Comparison of ENCODE assay signal across 32 mouse cellular contexts in genomic region chr12:56538601-56539000, GRCm38 (mm10). TPM values are rescaled to one million over a fixed set of nuclear protein-coding genes. Genes with fewer than 3 reads are reported as not detected.
DNase-seq lines count a peak whose midpoint lies in the region; ATAC-seq and TF ChIP-seq lines count a peak whose summit lies in the region.
"Had no signal": no experiment of that assay in that cellular context is flagged by ENCODE, and none has a peak within 500 bp of the region (broad histone marks: within the 10 kb centered on the region; RNA-seq: fewer than 3 reads in every experiment).

No protein-coding gene starts in this region.

- no peak for TF ChIP-seq CTCF in hindbrain, postnatal 0 days (IDR thresholded peaks at IDR 0.05; ENCODE audit: low read depth)
- no peak for TF ChIP-seq CTCF in lung, adult 2 months (IDR thresholded peaks at IDR 0.05; ENCODE audit: insufficient read depth, low read length)

- no peak overlapping the region for H3K9ac ChIP-seq in hindbrain, postnatal 0 days (replicated peaks; ENCODE audit: low read length)
- H3K9ac ChIP-seq in lung, embryonic 15.5 days: no peak overlapping the region
- H3K9ac ChIP-seq in midbrain, embryonic 15.5 days: no peak overlapping the region
- H3K9ac ChIP-seq: embryonic facial prominence, embryonic 13.5 days; forebrain, embryonic 12.5 days; forebrain, embryonic 15.5 days; heart, embryonic 12.5 days; heart, embryonic 15.5 days; hindbrain, embryonic 13.5 days had no signal

- H3K4me2 ChIP-seq in hindbrain, postnatal 0 days (ENCODE audit: low read depth, low read length): no peak overlapping the region
- peak overlapping the region; percentile 54 for H3K4me2 ChIP-seq in lung, embryonic 15.5 days
- no peak overlapping the region for H3K4me2 ChIP-seq in midbrain, embryonic 15.5 days
- H3K4me2 ChIP-seq: embryonic facial prominence, embryonic 13.5 days; heart, embryonic 12.5 days; heart, embryonic 15.5 days; hindbrain, embryonic 13.5 days had no signal

- no peaks in the 10 kb centered on the region for H3K36me3 ChIP-seq in hindbrain, embryonic 10.5 days
- H3K36me3 ChIP-seq in hindbrain, postnatal 0 days (ENCODE audit: insufficient read depth, low read length): no peaks in the 10 kb centered on the region
- no peaks in the 10 kb centered on the region for H3K36me3 ChIP-seq in lung, embryonic 15.5 days
- H3K36me3 ChIP-seq in midbrain, embryonic 10.5 days: no peaks in the 10 kb centered on the region
- no peaks in the 10 kb centered on the region for H3K36me3 ChIP-seq in midbrain, embryonic 15.5 days (replicated peaks)
- H3K36me3 ChIP-seq: embryonic facial prominence, embryonic 10.5 days; embryonic facial prominence, embryonic 13.5 days; forebrain, embryonic 12.5 days; forebrain, embryonic 15.5 days; G1E; heart, embryonic 12.5 days; heart, embryonic 15.5 days; hindbrain, embryonic 13.5 days had no signal

- DNase-seq in hindbrain, embryonic 10.5 days (ENCODE audit: low spot score): peak; percentile 16
- no peak for DNase-seq in hindbrain, postnatal 0 days (ENCODE audit: low spot score)
- no peak for DNase-seq in lung, adult 2 months
- DNase-seq in midbrain, embryonic 10.5 days (ENCODE audit: low spot score): peak; percentile 32
- DNase-seq: adrenal gland, postnatal 10 days; adrenal gland, postnatal 36 days; B cell, adult 2 months; cerebellum, adult 18-20 months; cerebellum, adult 9-10 months; cerebellum, postnatal 14 days; gastrocnemius, postnatal 25 days; heart, adult 18-20 months; heart, postnatal 10 days; heart, postnatal 36 days had no signal

- no peak for ATAC-seq in hindbrain, postnatal 0 days
- ATAC-seq in lung, embryonic 15.5 days (ENCODE audit: borderline replicate concordance, extremely low read depth, low FRiP score, low TSS enrichment): no peak
- ATAC-seq in midbrain, embryonic 15.5 days (replicated peaks): no peak
- ATAC-seq: forebrain, embryonic 15.5 days; hindbrain, embryonic 16.5 days; inflammation-experienced regulatory T-cells, adult 6 months; Patski had no signal

- H3K9me3 ChIP-seq in hindbrain, embryonic 10.5 days: no peaks in the 10 kb centered on the region
- H3K9me3 ChIP-seq in hindbrain, postnatal 0 days (ENCODE audit: low read length): no peaks in the 10 kb centered on the region
- no peaks in the 10 kb centered on the region for H3K9me3 ChIP-seq in lung, embryonic 15.5 days
- no peaks in the 10 kb centered on the region for H3K9me3 ChIP-seq in midbrain, embryonic 10.5 days (replicated peaks)
- H3K9me3 ChIP-seq in midbrain, embryonic 15.5 days: no peaks in the 10 kb centered on the region
- H3K9me3 ChIP-seq: embryonic facial prominence, embryonic 10.5 days; embryonic facial prominence, embryonic 13.5 days; forebrain, embryonic 12.5 days; forebrain, embryonic 15.5 days; heart, embryonic 12.5 days; heart, embryonic 15.5 days; hindbrain, embryonic 13.5 days had no signal

- peaks cover 100% of the 10 kb centered on the region for H3K27me3 ChIP-seq in hindbrain, embryonic 10.5 days (ENCODE audit: insufficient read depth, poor library complexity, severe bottlenecking)
- peaks cover 90% of the 10 kb centered on the region for H3K27me3 ChIP-seq in hindbrain, postnatal 0 days (ENCODE audit: insufficient read depth, low read length)
- peaks cover 76% of the 10 kb centered on the region for H3K27me3 ChIP-seq in lung, embryonic 15.5 days
- peaks cover 100% of the 10 kb centered on the region for H3K27me3 ChIP-seq in midbrain, embryonic 10.5 days (ENCODE audit: low read depth, poor library complexity, severe bottlenecking)
- peaks cover 89% of the 10 kb centered on the region for H3K27me3 ChIP-seq in midbrain, embryonic 15.5 days (replicated peaks)
- H3K27me3 ChIP-seq: CH12.LX had no signal

- peaks cover 17% of the 10 kb centered on the region for H3K4me1 ChIP-seq in hindbrain, embryonic 10.5 days (replicated peaks)
- no peaks in the 10 kb centered on the region for H3K4me1 ChIP-seq in hindbrain, postnatal 0 days (ENCODE audit: insufficient read depth, low read length)
- peaks cover 13% of the 10 kb centered on the region; the same call in 1 of the 2 replicates for H3K4me1 ChIP-seq in lung, embryonic 15.5 days
- H3K4me1 ChIP-seq in lung, adult 2 months (ENCODE audit: control insufficient read depth, insufficient read depth, low read length): peaks cover 5% of the 10 kb centered on the region; the same call in 1 of the 2 replicates
- H3K4me1 ChIP-seq in midbrain, embryonic 10.5 days: peaks cover 24% of the 10 kb centered on the region
- H3K4me1 ChIP-seq in midbrain, embryonic 15.5 days: peaks cover 18% of the 10 kb centered on the region

- TF ChIP-seq POLR2A in lung, adult 2 months (IDR thresholded peaks at IDR 0.05; ENCODE audit: borderline replicate concordance, extremely low read depth, low read depth, low read length): no peak

- H3K27ac ChIP-seq in hindbrain, embryonic 10.5 days: no peak overlapping the region
- H3K27ac ChIP-seq in hindbrain, postnatal 0 days: no peak overlapping the region
- peak overlapping the region; percentile 97 for H3K27ac ChIP-seq in lung, embryonic 15.5 days
- no peak overlapping the region for H3K27ac ChIP-seq in midbrain, embryonic 10.5 days (replicated peaks)
- H3K27ac ChIP-seq in midbrain, embryonic 15.5 days: no peak overlapping the region
- H3K27ac ChIP-seq: embryonic facial prominence, embryonic 10.5 days; embryonic facial prominence, embryonic 13.5 days; forebrain, embryonic 12.5 days; forebrain, embryonic 15.5 days; heart, embryonic 15.5 days; hindbrain, embryonic 13.5 days had no signal

- no peak overlapping the region for H3K4me3 ChIP-seq in hindbrain, embryonic 10.5 days
- no peak overlapping the region for H3K4me3 ChIP-seq in hindbrain, postnatal 0 days (ENCODE audit: low read length)
- H3K4me3 ChIP-seq in lung, embryonic 15.5 days: no peak overlapping the region; the same call in 1 of the 2 replicates
- no peak overlapping the region for H3K4me3 ChIP-seq in lung, adult 2 months (replicated peaks; ENCODE audit: extremely low read depth, low read depth, low read length)
- H3K4me3 ChIP-seq in midbrain, embryonic 10.5 days: no peak overlapping the region
- H3K4me3 ChIP-seq in midbrain, embryonic 15.5 days: no peak overlapping the region
- H3K4me3 ChIP-seq: embryonic facial prominence, embryonic 10.5 days; embryonic facial prominence, embryonic 13.5 days; erythroblast, embryonic 14.5 days; forebrain, embryonic 15.5 days; heart, embryonic 12.5 days; heart, embryonic 15.5 days; hindbrain, embryonic 13.5 days had no signal

- WGBS in hindbrain, embryonic 10.5 days: 6% methylated on average over 3 of the region's 3 CpGs
- 3% methylated on average over 3 of the region's 3 CpGs for WGBS in hindbrain, postnatal 0 days
- WGBS in lung, embryonic 15.5 days: 3% methylated on average over 3 of the region's 3 CpGs
- WGBS in lung, adult 2 months: 8% methylated on average over 3 of the region's 3 CpGs
- 1% methylated on average over 3 of the region's 3 CpGs for WGBS in midbrain, embryonic 10.5 days
- 7% methylated on average over 3 of the region's 3 CpGs for WGBS in midbrain, embryonic 15.5 days

RNA-seq across cellular contexts. Expression of gene Nkx2-1, which starts 1.9 kb away (rescaled TPM):
- 3.2 and 3.6 TPM in 2 replicates for polyA plus RNA-seq in hindbrain, embryonic 10.5 days (2016; fragmentation: Nextera tagmentation; extraction: Ambion mirVana)
- total RNA-seq in hindbrain, postnatal 0 days (2014; rRNA removed): 0.25 and 0.42 TPM in 2 replicates
- not detected in 2 replicates for polyA plus RNA-seq in hindbrain, postnatal 0 days (2015; fragmentation: Nextera tagmentation; extraction: Ambion mirVana)
- 84.7 and 87.6 TPM in 2 replicates for polyA plus RNA-seq in lung, embryonic 15.5 days (2015; fragmentation: Nextera tagmentation; extraction: Ambion mirVana)
- polyA plus RNA-seq in lung, adult 2 months (2012; rRNA removed): 267 and 400 TPM in 2 replicates
- polyA plus RNA-seq in midbrain, embryonic 10.5 days (2016; fragmentation: Nextera tagmentation; extraction: Ambion mirVana): 9.1 and 9.4 TPM in 2 replicates
- 6.3 and 8.0 TPM in 2 replicates for polyA plus RNA-seq in midbrain, embryonic 15.5 days (2015; fragmentation: Nextera tagmentation; extraction: Ambion mirVana)
- total RNA-seq: adrenal gland, adult 18-20 months; adrenal gland, postnatal 10 days; adrenal gland, postnatal 36 days; CH12.LX; gastrocnemius, adult 8-10 months; gastrocnemius, postnatal 25 days; heart, postnatal 10 days; heart, postnatal 36 days had no signal
- polyA plus RNA-seq: embryonic facial prominence, embryonic 13.5 days; erythroblast, embryonic 14.5 days; G1E; gonadal fat pad, adult 2 months; hindbrain, embryonic 16.5 days; inflammation-experienced regulatory T-cells, adult 6 months; Patski had no signal

Comparison
In these comparisons a context has a peak if more than half of its experiments do, and no peak if none do; other contexts are left out.
1. DNase-seq: peak in hindbrain, embryonic 10.5 days (single experiment) and midbrain, embryonic 10.5 days (single experiment); none in hindbrain, postnatal 0 days (single experiment) and lung, adult 2 months (single experiment).